Mouse (Mus musculus) olfactory bulb, adult 2 months (tissue): Measurements from ENCODE around the gene Ces2a.

Source experiments
- CTCF ChIP-seq: fragments of 200-500 bp; IDR thresholded peaks from 2 replicates; pipeline ENCODE4 v1.5.1; 2012; ENCODE audit warnings: low read depth, mild to moderate bottlenecking, low read length, moderate library complexity; ENCODE audit not compliant: insufficient read depth
- POLR2A ChIP-seq: fragments of 200-500 bp; IDR thresholded peaks from 2 replicates; pipeline ENCODE4 v1.6.1; 2012; ENCODE audit warnings: mild to moderate bottlenecking, low read depth, low read length, moderate library complexity; ENCODE audit not compliant: insufficient read depth

- TF ChIP-seq CTCF (no peak), POLR2A (no peak)
These were observed 2.4 kb upstream of the Ces2a start for GRCm38 (mm10) chr8:104731451-104731850.
